Mouse (Mus musculus) heart, postnatal 0 days (tissue): Measurements from ENCODE around the gene Vps52.

Source experiments
- CTCF ChIP-seq: IDR thresholded peaks from 2 replicates; pipeline ENCODE4 v1.5.1; 2016; ENCODE audit warnings: antibody characterized with exemption, control low read depth, low read depth
- EP300 ChIP-seq: IDR thresholded peaks from 2 replicates; pipeline ENCODE4 v1.6.1; 2016; ENCODE audit warnings: antibody characterized with exemption, low read depth

- no peak for TF ChIP-seq CTCF
- no peak for TF ChIP-seq EP300
Observed at GRCm38 (mm10) chr17:33979512-33980050, 24.0 kb downstream of the Vps52 start.
